Mouse (Mus musculus) heart, postnatal 25 days (tissue): ENCODE data around the gene Zfp3. TPM values are rescaled to one million over a fixed set of nuclear protein-coding genes. Genes with fewer than 3 reads are reported as not detected.
"Not testable (repeated sequence)": the region's sequence is repeated elsewhere in the genome, so short reads cannot be mapped to it uniquely, and the experiment has no call there.

Experiments
- DNase-seq: peaks from one replicate; pipeline ENCODE4 v3.0.0; 2022; ENCODE audit warnings: low spot score
- intact Hi-C: fragments of 180-260 bp; cut with DNase I; formaldehyde crosslinking; loops from one replicate; pipeline ENCODE4 v1.15.1; 2025
- total RNA-seq, 2 experiments: library from RNA; stranded (reverse); gene quantifications; 2 replicates each; pipeline ENCODE4 v1.2.3; 2021

The Zfp3 gene
- total RNA-seq, 2 experiments from 2014 or later: 7.7 to 7.8 TPM

DNA sequence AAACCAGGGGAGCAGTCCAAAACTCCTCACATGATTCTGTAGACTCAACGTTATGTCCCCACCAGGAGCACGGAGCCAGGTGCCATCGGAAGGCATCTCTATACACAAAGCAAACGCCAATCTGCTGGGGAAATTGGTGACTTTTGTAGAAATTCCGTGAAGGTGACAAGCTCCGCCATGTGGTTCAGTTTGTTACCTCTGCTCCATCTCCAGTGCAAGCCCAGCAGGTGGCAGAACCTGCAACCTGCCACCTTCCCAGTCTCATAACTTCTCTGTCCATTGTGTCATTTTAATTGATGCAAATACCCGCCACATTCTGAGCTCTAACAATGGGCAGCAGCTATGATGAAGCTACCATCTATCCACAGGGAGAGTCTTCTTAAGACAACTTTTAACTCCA lies 9.1 kb upstream of the Zfp3 start:
- intact Hi-C loops: loop anchor here (2.0 to 5.0 kb wide), 4 partner anchors 68 to 323 kb away; partner anchors contain the start of genes Arrb2 and Camta2
- DNase-seq: no peak

GRCm38 (mm10) chr11:70755645-70756044 lies 8.4 kb upstream of the Zfp3 start:
- peak; percentile 28 for DNase-seq
- intact Hi-C loops: loop anchor here (2.0 to 5.0 kb wide), 4 partner anchors 68 to 323 kb away; partner anchors contain the start of genes Arrb2 and Camta2

- DNase-seq, intact Hi-C loops: not testable (repeated sequence)
Observed at GRCm38 (mm10) chr11:70760446-70760845, 3.6 kb upstream of the Zfp3 start.

DNA sequence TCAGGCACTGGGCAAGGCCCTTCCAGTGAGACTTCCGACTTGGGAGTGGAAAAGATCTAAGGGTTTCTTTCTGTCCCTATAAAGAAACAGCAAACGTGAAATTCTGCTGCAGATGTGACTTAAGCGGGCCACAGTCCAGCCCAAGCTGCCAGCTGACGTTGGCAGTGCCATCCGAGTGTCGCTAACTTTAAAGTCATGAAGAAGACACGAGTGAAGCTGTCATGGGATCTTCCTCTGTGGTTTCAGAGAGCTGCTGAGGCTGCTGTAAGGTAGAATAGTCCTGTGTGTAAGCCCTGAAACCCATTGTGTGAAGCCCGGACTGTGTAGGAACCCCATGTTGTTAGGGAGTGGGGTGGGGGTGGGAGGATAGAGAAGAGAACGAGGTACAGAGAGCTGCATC lies 1.4 kb upstream of the Zfp3 start:
- intact Hi-C loops: no loop called here
- no peak for DNase-seq

GRCm38 (mm10) chr11:70763582-70763935 lies 450 bp upstream of the Zfp3 start:
- intact Hi-C loops: no loop called here
- no peak for DNase-seq

DNA sequence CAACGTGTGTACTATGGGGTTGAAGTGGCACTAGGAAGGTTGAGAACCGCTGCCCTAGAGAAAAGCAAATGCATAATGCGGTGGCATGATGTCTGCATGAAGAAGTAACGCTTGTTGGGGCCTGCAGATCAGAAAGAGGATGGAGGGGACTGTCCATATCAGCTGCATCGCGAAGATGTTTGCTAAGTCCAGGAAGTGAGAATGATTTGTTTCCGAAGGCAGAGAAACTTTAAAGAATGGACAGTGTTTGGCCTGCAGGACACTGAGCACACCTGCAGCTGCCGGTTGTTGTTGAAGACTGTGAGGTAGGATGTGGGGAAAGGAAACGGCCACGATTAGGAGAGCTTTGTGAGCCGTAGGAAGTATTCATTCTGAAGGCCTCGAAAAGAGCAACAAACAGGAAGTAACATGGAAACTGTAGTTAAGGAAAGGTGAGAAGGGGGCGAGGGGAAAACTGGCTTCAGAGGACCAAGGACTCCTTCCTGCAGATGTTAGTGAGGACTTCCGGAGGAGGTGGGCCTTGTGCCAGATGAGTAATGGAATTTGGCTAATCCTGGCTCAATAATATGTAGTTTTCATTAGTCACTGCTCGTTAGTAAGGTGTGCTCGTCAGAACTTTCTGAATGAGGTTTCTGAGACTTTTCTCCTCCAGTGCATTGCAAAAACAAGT lies 1.9 kb downstream of the Zfp3 start:
- DNase-seq: no peak
- intact Hi-C loops: no loop called here

DNA sequence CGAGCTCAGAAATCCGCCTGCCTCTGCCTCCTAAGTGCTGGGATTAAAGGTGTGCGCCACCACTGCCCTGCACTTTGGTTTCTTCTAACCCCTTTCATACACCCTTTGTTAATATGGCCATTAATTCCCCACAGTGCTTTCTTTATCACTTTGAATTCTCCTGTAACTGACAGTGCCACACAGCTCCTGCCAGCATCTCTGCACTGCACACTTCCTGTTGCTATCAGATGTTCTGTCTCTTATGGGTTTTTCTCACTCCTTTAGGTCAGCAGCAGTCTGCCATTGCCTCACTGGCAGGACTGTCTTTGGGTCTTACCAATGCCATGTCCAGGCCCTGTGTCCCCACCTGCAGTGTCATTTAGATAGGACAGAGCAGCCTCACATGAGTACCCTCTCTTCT lies 6.8 kb downstream of the Zfp3 start:
- intact Hi-C loops: no loop called here
- DNase-seq: no peak

DNA sequence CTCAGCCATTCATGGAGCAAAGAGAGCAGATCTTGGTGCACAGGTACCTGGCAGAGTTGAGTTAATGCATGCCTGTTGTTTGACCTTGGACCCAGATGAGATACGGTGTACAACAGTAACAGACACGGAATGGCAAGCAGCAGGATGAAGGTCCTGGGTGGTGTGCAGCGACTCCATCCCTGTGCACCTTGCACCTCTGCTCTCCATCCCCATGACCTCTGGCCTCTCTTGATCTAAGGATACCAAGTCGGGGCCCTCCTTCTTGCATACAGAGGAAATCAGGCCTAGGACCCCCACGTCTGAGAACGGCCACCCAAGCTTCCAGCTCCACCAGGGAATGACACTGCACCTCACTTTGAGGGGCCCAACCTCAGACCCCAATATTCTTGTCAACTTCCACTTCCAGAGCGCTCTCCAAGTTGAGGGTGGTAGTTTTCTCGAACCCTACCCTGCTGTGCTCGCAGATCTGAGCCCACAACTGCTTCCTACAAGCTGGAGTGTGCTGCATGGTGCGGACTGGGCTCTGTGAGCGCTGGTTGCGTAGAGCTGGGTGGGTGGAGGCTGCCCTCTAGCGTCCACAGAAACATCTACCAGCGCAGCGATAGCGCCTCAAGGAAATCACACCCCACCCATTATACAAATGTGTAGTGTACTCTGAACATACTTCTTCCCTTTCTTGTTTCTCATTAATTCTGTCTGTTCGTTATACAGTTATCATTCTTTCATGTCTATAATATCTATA lies 13.0 kb downstream of the Zfp3 start:
- peak; percentile 27 for DNase-seq
- intact Hi-C loops: loop anchor here (5.0 kb wide), 1 partner anchor 275 kb away; no protein-coding TSS in a partner anchor

DNA sequence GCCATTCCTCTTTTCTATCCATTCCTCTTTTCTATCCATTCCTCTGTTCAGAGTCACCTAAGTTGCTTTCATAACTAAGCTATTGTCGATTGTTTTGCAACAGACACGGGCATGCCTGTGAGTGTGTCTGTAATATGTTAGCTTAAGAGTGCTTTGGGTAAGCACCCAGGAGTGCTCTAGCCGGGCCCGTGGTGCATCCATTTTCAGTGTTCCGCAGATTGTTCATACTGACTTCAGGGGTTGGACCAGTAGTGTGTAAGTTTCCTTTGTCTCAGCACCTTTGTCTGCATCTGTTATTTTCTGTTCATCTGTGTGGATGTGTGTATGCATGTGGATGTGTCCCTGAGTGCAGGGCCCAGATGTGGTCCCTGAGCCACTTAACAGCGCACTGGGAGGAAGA lies 13.6 kb downstream of the Zfp3 start:
- intact Hi-C loops: loop anchor here (1.0 to 5.0 kb wide), 2 partner anchors 38 to 275 kb away; no protein-coding TSS in a partner anchor
- no peak for DNase-seq

GRCm38 (mm10) chr11:70778058-70778457 lies 14.0 kb downstream of the Zfp3 start:
- intact Hi-C loops: loop anchor here (1.0 to 5.0 kb wide), 2 partner anchors 37 to 274 kb away; no protein-coding TSS in a partner anchor
- DNase-seq: not testable (repeated sequence)

GRCm38 (mm10) chr11:70785908-70786307 lies 21.9 kb downstream of the Zfp3 start:
- no peak for DNase-seq
- intact Hi-C loops: no loop called here

DNA sequence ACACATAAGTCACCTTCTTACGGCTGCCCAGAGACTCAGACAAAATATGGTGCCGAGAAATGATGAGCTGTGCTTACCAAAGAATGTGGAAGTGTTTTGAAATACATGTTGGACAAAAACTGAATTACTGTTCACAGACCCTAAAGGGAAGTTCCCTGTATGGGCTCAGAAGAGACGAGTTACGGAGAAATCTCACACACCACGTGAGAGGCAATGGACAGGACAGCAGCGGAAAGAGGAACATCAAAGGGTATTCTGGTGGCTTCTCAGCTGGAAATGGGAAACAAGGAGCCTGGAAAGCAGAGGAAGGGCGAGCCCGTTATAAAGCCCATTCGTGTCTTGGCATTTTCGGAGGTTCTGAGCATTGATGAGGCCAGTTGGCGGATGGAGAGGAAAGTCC lies 23.0 kb downstream of the Zfp3 start:
- intact Hi-C loops: no loop called here
- DNase-seq: no peak

GRCm38 (mm10) chr11:70788972-70789655 lies 25.1 kb downstream of the Zfp3 start:
- DNase-seq: no peak
- intact Hi-C loops: no loop called here

DNA sequence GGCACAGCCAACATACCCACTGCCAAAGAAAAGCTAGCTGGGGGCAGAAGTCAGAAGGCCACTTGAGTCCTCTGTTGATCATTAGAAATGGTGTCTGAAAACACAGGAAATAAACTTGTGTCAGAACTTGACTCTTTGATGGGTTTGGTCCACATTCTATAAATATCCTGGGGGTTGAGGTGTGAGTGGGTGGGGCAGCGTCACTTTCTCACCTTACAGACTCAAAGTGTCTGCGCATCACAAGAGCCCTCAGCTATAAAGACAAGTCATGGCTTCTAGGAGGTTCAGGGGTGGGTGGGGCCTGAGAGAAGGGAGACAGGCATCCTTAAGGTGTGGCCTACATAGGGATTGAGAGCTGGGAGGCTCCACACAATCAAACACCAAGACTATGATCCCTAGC lies 26.4 kb downstream of the Zfp3 start:
- no peak for DNase-seq
- intact Hi-C loops: no loop called here

DNA sequence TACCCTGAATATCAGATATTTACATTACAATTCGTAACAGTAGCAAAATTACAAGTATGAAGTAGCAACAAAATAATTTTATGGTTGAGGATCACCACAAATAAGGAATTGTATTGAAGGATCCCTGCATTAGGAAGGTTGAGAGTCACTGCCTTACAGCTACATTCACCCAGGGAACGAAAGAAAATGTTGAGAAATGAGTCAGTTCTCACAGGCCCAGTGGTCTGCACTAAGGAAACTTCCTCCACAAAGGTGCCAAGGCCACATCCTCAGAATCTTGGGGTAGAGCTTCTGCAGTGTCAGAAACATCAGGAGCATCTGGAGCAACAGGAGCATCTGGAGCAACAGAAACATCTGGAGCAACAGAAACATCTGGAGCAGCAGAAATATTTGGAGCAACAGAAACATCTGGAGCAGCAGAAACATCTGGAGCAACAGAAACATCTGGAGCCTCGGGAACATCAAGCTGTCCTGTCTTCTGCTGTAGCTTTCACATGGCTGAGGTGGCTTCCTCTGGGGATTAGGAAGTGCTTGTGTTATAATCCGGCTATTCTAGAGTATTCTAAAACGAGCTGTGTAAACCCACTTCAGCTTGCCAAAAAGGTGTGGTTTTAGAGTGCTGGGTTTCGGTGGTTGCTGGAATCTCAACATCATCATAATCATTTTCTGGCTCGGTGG lies 27.0 kb downstream of the Zfp3 start:
- no peak for DNase-seq
- intact Hi-C loops: no loop called here

- intact Hi-C loops: no loop called here
- no peak for DNase-seq
Observed at GRCm38 (mm10) chr11:70791676-70792075, 27.7 kb downstream of the Zfp3 start.

DNA sequence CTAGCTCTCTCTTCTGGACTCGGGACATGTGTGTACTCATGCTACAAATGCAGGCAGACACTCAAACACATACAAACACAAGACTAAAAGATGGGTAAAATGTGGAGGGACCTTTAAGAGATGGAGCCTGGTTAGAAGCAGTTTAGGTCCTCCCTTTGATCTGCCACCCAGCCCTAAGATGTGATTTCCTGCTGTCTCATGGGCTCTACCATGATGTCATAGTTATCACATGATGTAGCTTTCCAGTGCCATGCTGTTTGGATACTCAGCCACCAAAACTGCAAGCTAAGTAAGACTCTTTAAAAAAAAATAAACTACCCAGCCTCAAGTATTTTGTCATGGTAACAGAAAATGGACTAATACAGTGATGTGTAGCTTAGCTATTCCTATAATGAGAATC lies 28.4 kb downstream of the Zfp3 start:
- DNase-seq: no peak
- intact Hi-C loops: no loop called here

GRCm38 (mm10) chr11:70802208-70802864 lies 38.3 kb downstream of the Zfp3 start:
- intact Hi-C loops: no loop called here

DNA sequence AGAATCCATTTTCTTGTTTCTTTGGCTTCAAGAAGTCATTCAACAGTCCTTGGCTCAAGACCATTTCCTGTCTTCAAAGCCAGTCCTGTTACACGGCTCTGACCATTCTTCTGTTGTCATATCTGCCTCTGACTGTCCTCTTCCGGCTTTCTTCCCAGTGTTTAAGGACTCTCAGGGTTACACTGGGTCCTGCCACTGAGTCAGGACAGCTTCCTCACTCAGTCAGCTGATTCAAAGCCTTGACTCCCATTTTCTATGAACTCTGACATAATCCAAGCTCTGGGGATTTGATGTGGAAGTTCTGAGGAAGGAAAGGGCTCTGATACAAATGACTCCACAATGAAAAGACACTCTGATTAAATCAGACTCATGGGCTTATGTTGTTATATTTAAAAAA lies 38.9 kb downstream of the Zfp3 start:
- no peak for DNase-seq
- intact Hi-C loops: no loop called here

More at GRCm38 (mm10) chr11:70802208-70802864, 38.3 kb downstream of the Zfp3 start:
- DNase-seq: no peak
